Mouse (Mus musculus) adrenal gland, postnatal 14 days (tissue): ENCODE data around the gene Prpf8. TPM values are rescaled to one million over a fixed set of nuclear protein-coding genes. Genes with fewer than 3 reads are reported as not detected.

ENCODE experiments used
- DNase-seq: peaks from one replicate; pipeline ENCODE4 v3.0.0; 2021; ENCODE audit warnings: mixed read lengths
- total RNA-seq: library from RNA; stranded (reverse); gene quantifications from 2 replicates; pipeline ENCODE4 v1.2.3, GENCODE M21; 2021

Prpf8 gene
- total RNA-seq, 1 experiment from 2014 or later: 135 TPM

DNA sequence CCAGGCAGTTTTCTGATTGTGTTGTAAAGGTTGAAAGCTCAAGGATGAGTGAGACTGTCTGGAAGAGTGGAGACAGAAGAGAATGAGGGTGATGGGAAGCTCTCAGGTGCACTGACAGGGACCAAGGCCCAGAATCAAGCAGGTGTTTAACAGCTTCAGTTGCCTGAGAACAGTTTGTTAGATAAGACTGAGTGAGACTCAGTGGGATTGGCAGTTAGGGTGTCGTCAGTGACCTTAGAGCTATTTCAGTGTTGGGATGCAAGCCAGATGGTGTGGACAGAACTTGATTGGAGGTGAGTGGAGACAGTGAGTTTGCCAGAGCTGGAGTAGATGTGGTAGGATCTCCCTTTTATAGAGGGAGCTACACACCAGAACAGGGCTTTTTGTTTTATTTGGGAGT, 11.5 kb downstream of the Prpf8 start:
- DNase-seq: peak; percentile 64

DNA sequence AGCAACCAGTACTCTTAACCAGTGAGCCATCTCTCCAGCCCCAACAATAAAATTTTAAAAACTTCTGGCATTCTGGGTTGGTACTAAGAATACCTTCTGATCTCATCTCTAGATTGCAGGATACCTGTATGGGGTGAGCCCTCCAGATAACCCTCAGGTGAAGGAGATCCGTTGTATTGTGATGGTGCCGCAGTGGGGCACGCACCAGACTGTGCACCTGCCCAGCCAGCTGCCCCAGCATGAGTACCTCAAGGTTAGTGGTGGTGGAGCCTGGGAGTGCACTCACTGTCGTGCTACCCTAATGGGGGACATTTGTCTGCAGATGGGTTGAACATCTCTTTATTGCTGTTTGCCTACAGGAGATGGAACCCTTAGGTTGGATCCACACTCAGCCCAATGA, 21.5 kb downstream of the Prpf8 start:
- DNase-seq: no peak

DNA sequence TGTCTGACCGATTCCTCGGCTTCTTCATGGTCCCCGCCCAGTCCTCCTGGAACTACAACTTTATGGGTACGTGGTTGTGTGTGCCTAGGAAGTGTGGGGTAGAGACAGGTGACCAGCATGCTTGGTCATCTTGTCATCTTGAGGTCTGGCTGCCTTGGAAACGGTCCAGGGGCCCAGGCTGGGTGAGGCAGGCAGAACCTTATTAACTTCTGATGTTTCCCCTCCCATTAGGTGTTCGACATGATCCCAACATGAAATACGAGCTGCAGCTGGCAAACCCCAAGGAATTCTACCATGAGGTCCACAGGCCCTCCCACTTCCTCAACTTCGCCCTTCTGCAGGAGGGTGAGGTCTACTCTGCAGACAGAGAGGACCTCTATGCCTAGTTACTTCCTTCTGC, 22.3 kb downstream of the Prpf8 start:
- peak; percentile 39 for DNase-seq

GRCm38 (mm10) chr11:75509741-75510626, 23.4 kb downstream of the Prpf8 start, which contains the start of gene Rilp:
Gene Rilp (plus strand): TSS chr11:75510094.
- peak; percentile 92 for DNase-seq

DNA sequence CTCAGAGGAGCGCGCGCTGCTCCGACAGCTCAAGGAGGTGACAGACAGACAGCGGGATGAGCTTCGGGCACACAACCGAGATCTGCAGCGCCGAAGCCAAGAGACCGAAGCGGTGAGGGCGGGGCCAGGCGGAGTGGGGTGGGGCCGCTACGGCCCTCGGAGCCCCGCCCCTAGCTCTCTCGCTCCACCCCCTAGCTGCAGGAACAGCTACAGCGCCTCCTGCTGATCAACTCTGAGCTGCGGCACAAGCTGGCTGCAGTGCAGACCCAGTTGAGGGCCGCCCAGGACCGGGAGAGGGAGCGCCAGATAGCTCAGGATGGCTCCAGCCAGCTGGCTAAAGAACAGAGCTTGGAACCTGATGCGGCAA, 24.0 kb downstream of the Prpf8 start:
- peak; percentile 98 for DNase-seq

GRCm38 (mm10) chr11:75511213-75511612, 24.6 kb downstream of the Prpf8 start:
- DNase-seq: peak; percentile 76

DNA sequence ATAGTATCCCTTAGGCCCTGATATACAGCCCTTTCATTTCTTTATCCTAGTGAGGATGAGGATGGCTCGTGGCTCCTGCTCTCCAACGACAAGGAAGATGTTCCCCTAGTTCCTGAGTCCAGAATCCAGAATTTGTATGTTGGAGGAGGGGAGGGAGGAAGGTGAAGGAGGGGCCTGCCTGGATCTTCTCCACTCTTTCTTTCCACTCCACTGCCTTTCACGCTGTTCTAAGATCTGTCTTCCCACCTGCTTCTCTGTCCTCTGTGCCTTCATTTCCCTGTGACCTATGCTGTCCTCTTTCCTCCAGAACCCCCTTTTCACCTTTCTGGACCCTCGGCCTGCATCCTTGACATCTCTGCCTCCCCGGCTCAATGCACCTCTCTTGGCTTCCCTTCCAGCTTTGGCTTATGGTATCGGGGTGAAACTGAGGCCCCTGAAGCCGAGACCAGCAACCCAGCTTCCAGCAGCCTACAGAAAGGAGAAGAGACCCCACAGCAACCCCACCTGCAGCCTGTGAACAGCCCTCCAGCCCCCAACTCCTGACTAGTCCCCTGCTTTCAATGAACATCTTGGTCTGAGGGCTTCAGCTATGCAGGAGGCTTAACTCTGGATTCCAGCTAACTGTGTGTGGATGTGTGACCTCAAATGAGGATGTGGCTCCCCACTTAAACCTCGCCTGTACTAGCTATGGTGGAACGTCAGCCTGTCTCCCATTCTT, 25.8 kb downstream of the Prpf8 start:
- DNase-seq: no peak

- peak; percentile 80 for DNase-seq
These were observed 26.7 kb downstream of the Prpf8 start, which contains the start of gene Scarf1 for GRCm38 (mm10) chr11:75513336-75513735. Gene Scarf1 (plus strand): TSS chr11:75513540.

- DNase-seq: peak; percentile 15
These were observed 28.6 kb downstream of the Prpf8 start for GRCm38 (mm10) chr11:75515186-75515585.

- DNase-seq: no peak
These were observed 33.4 kb downstream of the Prpf8 start for GRCm38 (mm10) chr11:75519834-75520633.

- no peak for DNase-seq
These were observed 35.0 kb downstream of the Prpf8 start for GRCm38 (mm10) chr11:75521609-75522008.

GRCm38 (mm10) chr11:75522793-75523192, 36.2 kb downstream of the Prpf8 start:
- no peak for DNase-seq

GRCm38 (mm10) chr11:75525531-75526125, 39.0 kb downstream of the Prpf8 start:
- no peak for DNase-seq

GRCm38 (mm10) chr11:75526943-75527342, 40.3 kb downstream of the Prpf8 start:
- no peak for DNase-seq

DNA sequence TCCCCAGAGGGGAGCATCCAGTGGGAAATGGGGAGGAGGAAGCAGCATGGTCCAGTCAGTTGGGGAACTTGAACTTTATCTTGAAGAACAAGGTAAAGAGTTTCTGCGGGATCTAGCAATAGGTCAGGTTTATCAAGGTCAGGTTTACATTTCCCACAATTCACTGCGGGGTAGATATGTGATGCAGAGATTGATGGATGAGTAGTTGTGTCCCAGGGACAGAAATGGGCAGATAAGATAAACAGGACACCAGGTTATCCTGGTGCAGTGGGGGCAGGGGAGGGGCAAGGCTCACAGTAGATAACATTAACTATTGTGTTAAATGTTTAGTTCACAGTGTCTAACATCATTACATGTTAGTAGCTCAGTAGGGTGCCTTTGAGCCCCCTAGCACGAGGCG, 43.2 kb downstream of the Prpf8 start:
- DNase-seq: no peak

DNA sequence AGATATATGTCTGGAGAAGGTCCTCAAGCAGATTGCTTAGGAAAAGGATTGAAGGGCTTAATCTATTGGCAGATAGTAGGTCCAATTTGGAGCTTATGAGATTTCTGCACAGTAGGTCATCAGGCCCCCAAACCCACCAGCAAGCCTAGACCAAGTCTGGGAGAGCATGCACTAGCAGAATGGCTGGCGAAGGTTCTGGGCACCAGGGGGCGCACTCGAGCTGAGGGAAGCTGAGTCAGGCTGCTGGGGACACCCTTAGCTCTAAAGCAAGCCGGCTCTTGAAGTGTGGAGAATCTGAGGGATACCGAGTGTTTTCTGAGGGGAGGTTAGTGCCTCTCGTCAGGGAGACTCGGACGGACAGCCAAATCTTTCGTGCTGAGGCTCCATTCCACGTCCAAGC, 43.7 kb downstream of the Prpf8 start:
- peak; percentile 99 for DNase-seq

DNA sequence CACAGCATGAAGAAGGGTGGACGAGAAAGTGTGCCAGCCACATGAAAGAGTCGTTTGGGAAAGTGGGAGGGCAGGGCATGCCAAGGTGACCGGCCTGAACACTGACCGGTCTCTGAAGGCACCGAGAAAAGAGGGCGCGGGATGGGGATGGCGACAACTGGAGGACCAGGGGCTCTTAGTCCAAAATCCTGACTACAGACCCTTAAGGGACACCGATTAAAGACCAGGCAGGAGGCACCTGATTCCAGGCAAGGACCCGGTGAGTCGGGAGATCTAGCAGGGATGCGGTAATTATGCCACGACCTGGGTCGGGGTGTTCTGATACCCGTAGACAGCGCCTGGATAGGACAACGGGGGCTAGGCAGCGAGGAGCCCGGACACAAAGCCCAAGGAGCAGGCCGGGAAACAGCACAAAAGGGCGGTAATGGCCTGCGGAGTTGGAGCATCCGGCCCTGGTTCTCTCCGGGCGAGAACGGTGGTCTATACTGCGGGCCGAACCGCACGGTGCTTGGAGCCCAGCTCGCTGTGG, 44.3 kb downstream of the Prpf8 start:
- peak; percentile 41 for DNase-seq

DNA sequence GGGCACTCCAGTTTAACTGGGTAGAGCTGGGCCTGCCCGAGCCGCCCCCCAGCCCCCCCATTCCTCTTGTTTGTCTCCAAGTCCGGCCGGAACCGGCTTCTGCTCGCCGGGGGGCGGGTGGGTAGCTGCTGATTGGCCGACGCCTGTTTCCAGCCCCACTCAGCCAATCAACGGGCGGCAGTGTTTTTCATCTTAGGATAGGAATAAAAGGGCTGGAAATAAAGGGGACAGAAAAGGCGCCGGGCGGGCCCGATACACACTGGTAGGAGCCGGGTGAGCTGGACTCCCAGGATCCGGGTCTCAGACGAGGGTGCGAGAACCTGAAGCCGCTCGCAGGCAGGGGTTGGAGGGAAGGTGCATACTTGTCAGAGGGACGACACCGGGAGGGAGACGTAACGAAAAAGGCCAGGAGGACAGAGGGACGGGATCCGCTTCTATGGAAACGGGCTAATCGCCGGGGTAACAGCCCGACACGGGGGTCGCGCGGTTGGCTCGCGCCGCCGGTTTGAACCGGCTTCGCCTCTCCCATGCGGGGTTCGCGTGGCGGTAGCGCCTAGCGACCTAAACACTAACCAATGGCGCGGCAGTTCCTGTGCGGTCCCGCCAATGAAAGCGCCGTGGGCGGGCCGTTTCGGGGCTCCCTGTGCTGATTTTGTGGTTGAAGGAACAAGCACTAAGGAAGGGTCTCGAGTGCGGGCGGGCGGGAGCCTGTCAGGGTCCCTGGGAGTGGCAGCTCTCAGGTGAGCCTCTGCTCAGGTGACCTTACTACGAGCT, 45.0 kb downstream of the Prpf8 start, which contains the start of gene Slc43a2:
Gene Slc43a2 (plus strand): TSS at position 226 of the 774 bp plus-strand sequence.
- DNase-seq: peak; percentile 97

DNA sequence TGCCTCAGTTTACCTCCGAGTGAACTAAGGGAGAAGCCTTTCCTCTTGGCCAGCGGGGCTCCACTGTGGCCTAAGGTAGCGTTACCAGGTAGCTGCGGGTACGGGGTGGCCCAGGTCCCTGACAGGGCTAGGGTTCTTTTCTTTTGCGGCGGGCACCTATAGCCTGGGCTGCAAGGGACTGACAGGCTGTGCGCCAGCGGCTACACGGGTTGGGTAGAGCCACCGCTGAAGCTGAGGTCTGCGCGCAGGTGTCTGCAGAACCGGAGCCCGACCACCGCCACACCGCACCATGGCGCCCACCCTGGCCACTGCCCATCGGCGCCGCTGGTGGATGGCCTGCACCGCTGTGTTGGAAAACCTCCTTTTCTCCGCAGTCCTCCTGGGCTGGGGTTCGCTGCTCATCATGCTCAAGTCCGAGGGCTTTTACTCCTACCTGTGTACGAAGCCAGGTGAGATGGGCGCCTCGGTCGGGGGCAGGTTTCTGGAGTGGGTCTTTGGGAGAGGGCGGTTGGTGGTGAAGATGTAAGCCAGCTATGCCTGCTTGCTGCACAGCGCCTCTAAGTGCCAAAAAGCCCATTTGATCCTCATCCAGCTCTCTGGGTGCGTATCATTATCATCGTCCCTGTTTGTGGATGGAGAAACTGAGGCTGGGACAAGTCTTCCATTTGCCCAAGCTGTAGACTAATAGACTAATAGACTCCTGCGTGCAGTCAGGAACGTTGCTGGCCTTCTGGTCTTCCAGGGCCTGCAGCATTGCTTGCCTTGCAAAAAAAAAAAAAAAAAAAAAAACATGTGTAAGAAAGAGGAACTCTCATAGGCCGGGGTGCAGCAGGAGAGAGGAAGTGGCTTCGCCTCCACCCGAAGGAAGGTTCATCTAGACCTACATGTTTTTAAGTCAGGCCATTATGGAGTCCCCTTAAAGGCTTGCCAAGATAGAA, 46.0 kb downstream of the Prpf8 start:
- DNase-seq: peak; percentile 43
